Mouse (Mus musculus) A20 (cell line): ENCODE results near the gene Phf20.

ENCODE experiments used
- DNase-seq: peaks from one replicate; pipeline ENCODE4 v3.0.0-alpha.2; 2011; ENCODE audit warnings: low read depth, low spot score

Gene Phf20

GRCm38 (mm10) chr2:156263204-156263893 lies 67.1 kb downstream of the Phf20 start:
- DNase-seq: no peak

- DNase-seq: no peak
Observed at GRCm38 (mm10) chr2:156267636-156268035, 71.4 kb downstream of the Phf20 start.

GRCm38 (mm10) chr2:156272553-156272952 lies 76.3 kb downstream of the Phf20 start:
- DNase-seq: no peak

GRCm38 (mm10) chr2:156278226-156279017 lies 82.2 kb downstream of the Phf20 start:
- DNase-seq: peak; percentile 76

GRCm38 (mm10) chr2:156281227-156281626 lies 85.0 kb downstream of the Phf20 start:
- no peak for DNase-seq

GRCm38 (mm10) chr2:156285161-156285560 lies 88.9 kb downstream of the Phf20 start:
- no peak for DNase-seq

GRCm38 (mm10) chr2:156286733-156287132 lies 90.5 kb downstream of the Phf20 start:
- DNase-seq: no peak

GRCm38 (mm10) chr2:156288222-156288621 lies 92.0 kb downstream of the Phf20 start:
- DNase-seq: no peak

GRCm38 (mm10) chr2:156289552-156290160 lies 93.4 kb downstream of the Phf20 start:
- no peak for DNase-seq

GRCm38 (mm10) chr2:156291998-156292397 lies 95.7 kb downstream of the Phf20 start:
- no peak for DNase-seq

GRCm38 (mm10) chr2:156295601-156296063 lies 99.4 kb downstream of the Phf20 start:
- peak; percentile 76 for DNase-seq

GRCm38 (mm10) chr2:156296190-156296589 lies 99.9 kb downstream of the Phf20 start:
- DNase-seq: no peak

- DNase-seq: no peak
Observed at GRCm38 (mm10) chr2:156297653-156298052, 101.4 kb downstream of the Phf20 start.

- DNase-seq: no peak
Observed at GRCm38 (mm10) chr2:156298458-156298857, 102.2 kb downstream of the Phf20 start.

GRCm38 (mm10) chr2:156302063-156302462 lies 105.8 kb downstream of the Phf20 start:
- DNase-seq: no peak

GRCm38 (mm10) chr2:156304351-156304750 lies 108.1 kb downstream of the Phf20 start:
- no peak for DNase-seq

- DNase-seq: peak; percentile 47
Observed at GRCm38 (mm10) chr2:156305818-156306217, 109.6 kb downstream of the Phf20 start.

- DNase-seq: peak; percentile 44
Observed at GRCm38 (mm10) chr2:156307261-156307660, 111.0 kb downstream of the Phf20 start.

GRCm38 (mm10) chr2:156309948-156310347 lies 113.7 kb downstream of the Phf20 start:
- DNase-seq: no peak

- DNase-seq: no peak
Observed at GRCm38 (mm10) chr2:156310455-156310854, 114.2 kb downstream of the Phf20 start.

GRCm38 (mm10) chr2:156310945-156311344 lies 114.7 kb downstream of the Phf20 start:
- no peak for DNase-seq

GRCm38 (mm10) chr2:156311441-156311840 lies 115.2 kb downstream of the Phf20 start:
- DNase-seq: peak; percentile 76
